Mouse (Mus musculus) left cerebral cortex, postnatal 14 days (tissue): ENCODE measurements at regions not wholly inside any gene's neighbourhood (a gene's known extent, or its start where the extent isn't known, plus 50 kb on each side); places are given as distances from the start of the nearest gene placed in this dataset.
A peak's percentile ranks its signal among the peaks of the same experiment; 100 is the strongest.
"Not testable (repeated sequence)": the region's sequence is repeated elsewhere in the genome, so short reads cannot be mapped to it uniquely, and the experiment has no call there.

Source experiments
- DNase-seq, 2 experiments: peaks; one replicate each; pipeline ENCODE4 v3.0.0; 2021 to 2022; ENCODE audit warnings: low spot score in 2 of 2, mixed read lengths in 1 of 2
- intact Hi-C: fragments of 180-260 bp; cut with DNase I; formaldehyde crosslinking; loops from one replicate; pipeline ENCODE4 v1.15.1; 2025

DNA sequence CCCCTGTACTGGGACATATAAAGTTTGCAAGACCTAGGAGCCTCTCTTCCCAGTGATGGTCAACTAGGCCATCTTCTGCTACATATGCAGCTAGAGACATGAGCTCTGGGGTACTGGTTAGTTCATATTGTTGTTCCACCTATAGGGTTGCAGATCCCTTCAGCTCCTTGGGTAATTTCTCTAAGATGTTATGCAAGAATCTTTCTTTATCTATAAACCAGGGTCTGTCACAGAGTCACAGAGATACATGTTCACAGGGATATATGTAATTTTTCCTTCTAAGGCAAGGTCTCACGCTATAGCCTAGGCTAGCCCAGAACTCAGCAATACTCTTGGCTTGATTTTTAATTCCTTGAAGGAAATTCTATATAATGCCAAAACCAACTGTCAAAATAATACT, 56.9 kb downstream of the Zfp36l1 start:
- intact Hi-C loops, DNase-seq: not testable (repeated sequence)

DNA sequence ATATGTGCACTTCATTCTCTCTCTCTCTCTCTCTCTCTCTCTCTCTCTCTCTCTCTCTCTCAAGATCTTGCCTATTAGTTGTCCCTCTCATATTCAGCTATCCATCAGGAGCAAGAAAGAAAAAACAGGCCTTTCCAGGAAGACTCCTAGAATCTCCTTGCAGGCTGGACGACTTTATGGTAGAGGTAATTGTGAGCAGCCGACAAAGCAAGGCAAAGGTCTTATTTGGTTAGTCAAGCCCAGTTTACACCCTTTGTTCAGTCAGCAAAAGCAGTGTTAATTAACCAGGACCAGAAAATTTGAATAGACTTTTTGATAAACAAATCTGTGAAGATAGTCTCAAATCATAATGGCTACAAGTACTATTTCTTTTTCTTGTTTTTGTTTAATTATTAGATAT, 57.4 kb downstream of the Zfp36l1 start:
- intact Hi-C loops: no loop called here
- DNase-seq: no peak

DNA sequence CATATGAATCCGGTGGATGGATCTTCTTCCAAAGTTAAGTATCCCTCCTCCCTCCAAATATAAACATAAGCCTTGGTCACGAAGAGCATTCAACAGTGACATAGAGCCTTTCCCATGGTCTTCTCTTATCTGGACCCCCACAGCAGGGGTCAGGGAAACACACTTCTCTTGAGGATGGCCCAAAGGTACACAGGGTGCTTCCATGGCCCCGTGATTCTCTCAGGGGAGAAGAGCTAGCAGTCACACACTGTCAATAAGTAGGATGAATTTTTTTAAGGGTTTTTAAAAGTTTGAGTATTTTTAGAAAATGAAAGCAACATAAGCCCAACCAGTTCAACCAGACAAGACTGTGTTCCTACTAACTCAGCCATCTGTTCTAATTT, 58.2 kb downstream of the Zfp36l1 start:
- DNase-seq: no peak
- intact Hi-C loops: no loop called here

DNA sequence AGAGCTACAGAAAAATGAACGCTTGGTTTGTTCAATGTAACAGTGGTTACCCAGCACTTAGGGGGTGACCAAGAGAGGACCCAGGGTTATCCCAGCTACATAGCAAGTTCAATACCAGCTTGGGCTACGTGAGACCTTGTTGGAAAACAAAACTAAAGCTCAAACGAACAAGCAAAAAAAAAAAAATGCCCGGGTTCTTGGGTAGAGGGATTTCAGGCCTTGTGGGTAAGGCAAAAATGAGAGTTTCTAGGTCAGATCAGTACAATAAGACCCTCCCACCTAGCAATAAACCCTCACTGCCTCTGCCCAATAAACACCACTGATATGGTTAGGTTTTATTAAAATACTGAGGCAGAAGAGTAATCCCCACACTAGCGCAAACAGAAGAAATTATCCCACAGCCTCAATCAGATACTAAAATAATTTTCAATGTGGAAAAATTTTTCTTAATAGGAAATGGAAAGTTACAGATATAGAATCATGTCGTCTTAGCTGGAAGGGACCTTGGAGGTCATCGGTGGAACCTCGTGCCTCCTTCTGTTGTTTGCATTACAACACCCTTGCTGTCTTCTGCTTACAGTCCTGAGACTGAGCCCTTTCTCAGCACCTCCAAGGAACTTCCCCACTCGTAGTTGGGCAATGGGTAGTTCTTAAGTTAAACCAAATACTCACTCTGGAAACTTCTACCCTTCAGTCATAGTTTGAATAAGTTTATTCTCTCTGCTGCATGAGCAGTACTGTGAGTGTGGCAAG, 58.7 kb downstream of the Zfp36l1 start:
- no peak for DNase-seq
- intact Hi-C loops: no loop called here

DNA sequence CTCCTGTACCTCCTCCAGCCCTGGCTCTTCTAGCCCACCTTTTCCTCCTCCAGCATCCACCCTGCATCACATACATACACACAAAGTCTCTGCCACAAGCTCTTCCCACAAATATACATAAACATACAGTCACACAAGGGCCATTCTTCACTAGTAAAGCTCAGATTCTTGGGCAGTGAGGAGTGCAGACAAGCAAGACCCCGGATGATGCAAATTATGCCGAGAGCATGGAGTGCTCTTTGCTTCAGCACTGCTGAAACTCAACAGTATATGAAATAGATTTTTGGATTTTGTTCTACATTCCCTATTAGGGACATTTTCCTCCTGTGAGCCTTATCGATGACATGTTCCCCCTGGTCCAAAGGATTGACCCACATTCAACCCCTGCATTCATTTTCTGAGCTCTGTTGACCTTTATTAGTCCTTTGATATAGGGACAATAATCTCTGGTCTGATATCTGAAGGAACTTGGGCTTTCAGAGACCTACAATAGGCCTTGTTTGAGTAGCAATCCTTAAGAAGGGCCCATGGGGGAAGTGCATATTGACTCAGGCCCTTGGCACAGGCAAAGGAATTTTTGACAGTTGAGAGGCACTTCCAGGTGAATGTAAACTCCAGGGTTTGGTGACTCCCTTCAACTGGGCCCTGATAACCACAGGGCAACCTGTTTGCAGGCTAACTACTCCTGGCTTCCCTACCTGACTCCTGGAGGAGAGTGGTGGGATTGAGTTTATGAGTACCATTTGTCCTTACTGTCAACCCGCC, 64.4 kb downstream of the Zfp36l1 start:
- intact Hi-C loops: no loop called here
- DNase-seq: no peak

DNA sequence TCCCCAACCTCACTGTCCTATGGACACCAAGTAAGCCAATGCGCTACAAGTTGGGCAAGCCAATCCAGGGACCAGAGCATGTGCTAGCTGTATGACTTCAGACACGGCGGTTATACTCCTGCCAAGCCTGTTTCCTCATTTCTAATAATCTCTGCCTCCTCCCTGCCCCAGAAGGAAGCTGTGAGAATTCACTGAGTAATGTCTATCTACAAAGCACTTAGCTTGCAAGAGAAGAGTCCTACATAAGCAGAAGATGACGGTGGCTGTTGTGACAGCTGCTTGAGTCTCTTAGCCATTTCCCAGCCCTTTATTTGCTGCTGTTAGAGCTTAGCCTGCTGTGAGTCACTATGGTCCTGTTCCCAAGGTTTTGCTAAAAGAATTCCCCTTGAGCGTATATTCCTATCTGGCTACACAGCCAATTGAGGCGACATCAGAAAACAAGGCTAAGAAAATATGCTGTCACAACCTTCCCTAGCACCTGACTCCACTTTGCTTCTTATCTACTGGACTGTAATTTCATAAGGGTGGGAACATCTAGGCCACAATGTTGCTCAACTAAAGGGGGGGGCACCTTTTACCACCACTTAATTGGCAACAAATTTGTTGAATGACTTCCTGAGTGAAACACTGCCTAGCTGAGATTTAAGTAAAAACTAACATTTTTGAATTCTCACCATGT, 66.0 kb downstream of the Zfp36l1 start:
- intact Hi-C loops: no loop called here
- DNase-seq: peak in 1 of 2 experiments; percentile 36

DNA sequence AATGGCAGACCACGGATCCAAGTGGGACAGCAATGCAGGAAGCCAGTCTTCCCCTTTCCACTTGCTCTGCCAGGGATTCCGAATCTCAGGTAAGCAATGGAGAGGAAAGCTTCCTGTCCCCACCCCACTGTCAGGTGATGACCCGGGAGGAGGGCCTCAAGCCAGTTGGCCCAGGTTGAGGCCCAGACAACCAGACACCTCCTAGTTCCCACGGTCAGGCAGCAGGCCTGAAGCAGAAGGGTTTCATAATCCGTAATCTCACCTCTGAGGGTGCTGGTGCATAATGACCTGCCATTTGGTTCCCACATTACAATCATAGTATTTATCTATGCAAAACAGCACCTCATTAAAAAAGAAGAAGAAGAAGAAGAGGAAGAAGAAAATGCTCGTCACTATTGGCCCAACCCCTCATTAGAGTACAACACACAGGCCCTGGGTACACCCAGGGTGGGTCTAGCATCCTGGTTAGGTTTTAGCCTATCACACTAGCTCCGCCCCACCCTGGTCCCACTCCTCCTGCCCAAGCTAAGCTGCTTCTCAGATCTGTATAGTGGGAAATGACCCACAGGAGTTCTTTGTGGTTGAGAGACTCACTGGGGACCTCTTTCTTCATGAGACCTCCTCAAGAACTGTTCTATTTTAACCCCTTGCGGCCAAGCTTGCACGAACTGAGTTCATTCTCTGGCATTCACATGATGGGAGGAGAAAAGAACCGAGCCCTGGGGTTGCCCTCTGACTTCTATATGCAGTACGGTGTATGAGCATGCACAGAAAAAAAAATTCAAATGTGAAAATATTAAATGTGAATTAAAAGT, 71.1 kb downstream of the Zfp36l1 start:
- no peak for DNase-seq

DNA sequence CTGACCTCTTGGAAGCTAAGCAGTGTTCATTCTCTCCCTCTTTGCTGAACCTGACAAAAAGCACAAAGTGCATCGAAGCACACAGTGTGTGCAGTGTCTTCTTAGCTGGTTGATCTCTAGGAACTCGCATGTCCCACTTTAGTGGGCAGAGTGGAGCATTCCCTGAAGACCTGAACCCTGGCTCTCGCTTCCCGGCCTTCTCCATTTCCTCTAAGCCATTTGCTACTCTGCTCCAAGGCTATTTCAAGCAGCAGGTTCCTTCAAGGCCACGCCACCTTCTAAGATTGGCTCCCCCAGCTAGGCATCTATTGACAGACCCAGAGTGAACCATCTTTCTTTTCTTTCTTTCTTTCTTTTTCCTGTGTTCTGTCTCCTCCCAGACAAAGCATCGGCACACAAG, 71.8 kb downstream of the Zfp36l1 start:
- DNase-seq: no peak
- intact Hi-C loops: no loop called here

More for the DNA sequence above, 71.1 kb downstream of the Zfp36l1 start:
- intact Hi-C loops: no loop called here

DNA sequence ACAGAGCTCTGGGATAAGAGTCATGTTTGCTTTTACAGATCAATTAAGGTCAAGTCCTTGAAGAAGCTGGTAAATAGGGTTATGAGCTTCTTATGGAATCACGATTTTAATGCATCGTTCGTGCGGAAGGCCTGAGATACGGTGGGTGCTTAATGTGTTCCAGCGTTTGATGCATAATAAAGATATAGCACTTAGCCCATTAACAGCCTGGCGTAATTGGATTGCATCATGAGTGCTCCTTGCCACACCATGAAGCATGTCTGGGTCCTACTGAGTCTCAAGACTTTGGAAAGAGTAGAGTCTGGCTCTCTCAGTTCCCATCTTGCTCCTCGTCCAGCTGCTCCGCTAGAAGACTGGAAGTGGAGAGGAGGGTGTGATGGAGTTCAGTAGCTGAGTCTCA, 72.6 kb downstream of the Zfp36l1 start:
- intact Hi-C loops: no loop called here
- DNase-seq: no peak

DNA sequence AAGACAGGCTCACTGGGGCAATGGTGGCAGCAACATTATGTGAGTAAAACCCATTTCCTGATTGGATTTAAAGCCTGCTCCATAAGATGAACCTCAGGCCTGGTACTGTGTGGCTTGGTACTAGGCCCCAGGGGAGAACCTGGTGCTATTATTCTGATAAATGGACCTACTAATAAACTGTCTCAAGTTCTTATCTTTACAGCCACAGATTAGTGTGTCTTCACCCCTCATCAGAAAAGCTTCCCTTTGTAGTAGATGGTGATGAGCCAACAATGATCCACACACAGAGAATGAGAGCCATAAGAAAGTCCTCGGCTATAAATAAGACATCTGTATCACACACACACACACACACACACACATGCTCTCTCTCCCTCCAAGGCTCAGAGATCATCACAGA, 73.7 kb downstream of the Zfp36l1 start:
- intact Hi-C loops: no loop called here
- DNase-seq: no peak

DNA sequence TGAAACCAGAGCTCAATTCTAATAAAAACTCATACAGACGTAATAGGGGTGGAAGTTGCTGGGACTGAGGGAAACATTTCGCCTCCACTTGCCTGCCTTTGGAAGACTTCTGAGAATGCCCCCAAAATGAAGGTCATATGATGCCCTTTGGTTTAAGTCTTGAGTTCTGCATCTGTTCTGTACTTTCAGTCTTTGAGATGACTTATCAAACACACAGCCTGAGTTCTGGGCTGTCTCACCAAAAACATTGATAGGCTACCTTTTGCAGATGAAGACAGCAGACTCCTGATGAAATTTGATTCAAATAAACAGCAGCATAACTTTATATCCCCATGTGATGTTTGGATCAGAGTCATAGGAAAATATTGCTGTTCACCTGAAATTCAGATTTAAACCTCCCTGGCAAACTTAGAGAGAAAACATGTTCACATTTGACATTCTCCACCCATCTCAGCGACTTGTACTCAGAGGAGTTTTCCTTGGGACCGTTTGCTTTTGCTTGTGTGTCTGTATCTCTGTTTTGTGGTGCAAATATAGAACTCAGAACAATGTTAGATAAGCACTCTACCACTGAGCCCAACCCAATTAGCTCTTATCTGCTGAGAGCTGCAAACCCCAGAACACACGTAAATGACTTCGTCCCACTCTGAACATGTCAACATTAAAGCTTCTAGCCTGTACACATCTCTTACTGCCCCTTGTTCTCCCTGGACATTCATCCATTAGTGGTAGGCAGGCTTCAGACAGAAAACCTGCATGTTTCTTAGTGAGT, 77.1 kb downstream of the Zfp36l1 start:
- intact Hi-C loops: no loop called here
- DNase-seq: no peak

DNA sequence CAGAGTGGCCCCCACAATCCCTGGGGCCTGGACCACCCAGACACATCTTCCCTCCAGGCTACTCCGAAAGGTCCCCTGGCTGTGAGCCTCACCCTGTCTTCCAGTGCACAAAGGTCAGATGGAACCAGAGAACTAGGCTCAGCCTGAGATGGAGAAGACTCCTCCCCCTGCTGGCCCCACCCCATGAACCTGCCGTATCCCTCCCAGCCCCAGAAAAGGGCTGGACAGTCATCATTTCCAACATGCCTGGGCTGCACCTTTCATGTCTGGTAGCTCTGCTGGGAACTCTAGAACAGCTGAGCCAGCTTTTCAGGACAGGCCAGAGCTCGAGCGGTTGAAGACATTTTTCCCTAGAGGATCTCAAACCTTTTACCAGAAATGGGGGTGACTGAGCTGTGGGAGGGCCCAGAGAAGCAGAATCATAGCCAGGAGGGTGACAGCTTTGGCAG, 77.8 kb downstream of the Zfp36l1 start:
- intact Hi-C loops: no loop called here
- no peak for DNase-seq

DNA sequence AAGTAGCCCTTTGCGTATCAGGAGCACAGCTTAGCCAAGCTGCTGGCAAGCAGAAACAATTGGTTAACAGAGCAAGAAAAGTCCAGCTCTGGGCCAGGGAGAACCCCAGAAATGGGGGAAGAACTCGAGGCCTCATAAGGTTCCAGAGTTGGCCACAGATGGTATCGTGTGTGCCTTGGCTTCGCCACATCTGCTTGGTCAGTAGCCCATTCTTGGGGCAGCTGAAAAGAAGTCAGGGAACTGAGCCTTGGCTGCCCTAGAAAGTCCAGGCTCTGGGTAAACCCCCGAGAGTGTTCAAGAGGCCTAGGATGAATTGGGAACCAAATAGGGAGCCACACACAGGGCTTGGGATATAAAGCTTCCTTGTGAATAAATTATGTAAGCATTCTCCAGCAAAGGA, 78.7 kb downstream of the Zfp36l1 start:
- DNase-seq: peak in 1 of 2 experiments; percentile 20
- intact Hi-C loops: no loop called here

DNA sequence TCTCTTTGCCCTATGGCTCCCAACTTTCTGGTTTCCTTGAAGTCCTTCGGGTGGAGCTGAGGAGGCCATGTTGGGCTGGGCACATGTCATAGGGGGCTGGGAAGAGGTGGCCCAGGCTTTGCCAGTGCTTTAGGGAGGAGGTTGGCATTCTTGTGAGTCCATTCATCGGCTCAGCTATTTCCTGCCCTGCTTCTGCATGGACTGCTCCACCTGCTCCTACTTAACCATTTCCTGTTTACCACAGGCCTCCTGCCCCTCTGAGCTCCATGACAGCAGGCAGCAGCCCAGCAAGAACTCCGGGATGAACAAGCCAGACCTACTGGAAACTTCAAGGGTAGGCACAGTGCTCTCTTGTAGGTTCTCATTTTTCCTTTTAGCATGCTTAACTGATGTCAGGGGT, 80.3 kb downstream of the Zfp36l1 start:
- intact Hi-C loops: no loop called here
- DNase-seq: no peak

DNA sequence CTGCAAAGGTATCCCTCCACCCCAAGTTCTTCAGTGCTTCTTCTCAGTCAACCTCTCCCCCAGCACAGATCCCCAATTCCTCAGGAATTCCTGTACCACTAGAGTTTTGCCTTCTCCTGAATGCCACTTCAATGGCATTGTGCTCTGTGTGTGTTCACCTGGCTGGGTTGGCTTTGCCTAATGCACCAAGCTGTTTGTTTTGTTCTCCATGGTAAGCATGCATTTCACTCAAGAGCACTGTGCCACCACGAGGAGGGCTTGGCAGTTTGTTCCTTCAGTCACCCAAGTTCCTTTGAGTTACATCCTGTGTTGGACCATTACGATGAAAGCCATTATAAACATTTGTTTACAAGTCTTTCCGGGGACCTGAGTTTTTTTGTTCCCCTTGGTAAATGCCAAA, 84.5 kb downstream of the Zfp36l1 start:
- DNase-seq: no peak
- intact Hi-C loops: no loop called here

DNA sequence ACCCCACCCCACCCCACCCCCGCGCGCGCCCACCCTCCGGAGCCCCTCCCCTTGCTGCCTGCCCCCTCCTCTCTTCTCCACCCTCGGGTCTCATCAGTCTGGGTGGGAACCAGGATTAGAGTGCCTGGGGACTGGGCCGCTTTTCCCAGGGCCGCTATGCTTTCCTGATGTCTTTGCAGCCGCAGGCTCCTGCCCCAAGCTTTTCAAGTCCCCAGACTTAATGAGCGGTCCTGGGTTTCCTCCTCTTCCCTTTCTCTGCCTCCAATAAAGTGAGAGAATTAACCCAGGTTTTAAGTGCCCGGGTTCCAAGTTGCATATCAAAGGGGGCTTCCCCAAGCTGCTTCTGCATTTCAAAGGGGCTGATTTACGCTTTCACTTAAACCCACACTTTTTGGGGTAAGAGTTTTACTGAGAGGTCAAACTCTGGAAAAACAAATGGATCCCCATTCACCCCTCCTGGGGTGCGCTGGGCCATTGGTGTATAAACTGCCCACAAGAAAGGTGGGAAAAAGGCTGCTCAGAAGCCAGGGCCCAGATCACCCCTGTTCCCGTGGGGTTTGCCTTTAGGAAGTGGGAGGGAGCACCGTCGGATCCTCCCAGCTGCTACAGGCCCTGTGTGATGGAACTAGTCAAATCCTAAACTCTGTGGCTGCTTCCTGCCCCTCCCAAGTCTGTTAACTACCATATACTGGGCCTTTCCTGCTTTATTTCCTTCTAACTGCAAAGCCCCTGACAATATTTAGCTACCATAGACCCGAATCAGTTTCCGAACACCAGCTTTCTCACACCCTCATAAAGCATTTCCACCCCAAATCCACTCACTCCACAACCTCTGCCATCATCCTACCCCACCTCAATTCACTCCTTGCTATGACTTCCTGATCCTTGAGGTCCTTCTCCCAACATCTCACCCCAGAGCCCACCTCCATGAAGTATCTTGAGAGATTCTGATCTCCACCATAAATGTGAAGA, 89.4 kb downstream of the Zfp36l1 start:
- DNase-seq: no peak
- intact Hi-C loops: no loop called here

DNA sequence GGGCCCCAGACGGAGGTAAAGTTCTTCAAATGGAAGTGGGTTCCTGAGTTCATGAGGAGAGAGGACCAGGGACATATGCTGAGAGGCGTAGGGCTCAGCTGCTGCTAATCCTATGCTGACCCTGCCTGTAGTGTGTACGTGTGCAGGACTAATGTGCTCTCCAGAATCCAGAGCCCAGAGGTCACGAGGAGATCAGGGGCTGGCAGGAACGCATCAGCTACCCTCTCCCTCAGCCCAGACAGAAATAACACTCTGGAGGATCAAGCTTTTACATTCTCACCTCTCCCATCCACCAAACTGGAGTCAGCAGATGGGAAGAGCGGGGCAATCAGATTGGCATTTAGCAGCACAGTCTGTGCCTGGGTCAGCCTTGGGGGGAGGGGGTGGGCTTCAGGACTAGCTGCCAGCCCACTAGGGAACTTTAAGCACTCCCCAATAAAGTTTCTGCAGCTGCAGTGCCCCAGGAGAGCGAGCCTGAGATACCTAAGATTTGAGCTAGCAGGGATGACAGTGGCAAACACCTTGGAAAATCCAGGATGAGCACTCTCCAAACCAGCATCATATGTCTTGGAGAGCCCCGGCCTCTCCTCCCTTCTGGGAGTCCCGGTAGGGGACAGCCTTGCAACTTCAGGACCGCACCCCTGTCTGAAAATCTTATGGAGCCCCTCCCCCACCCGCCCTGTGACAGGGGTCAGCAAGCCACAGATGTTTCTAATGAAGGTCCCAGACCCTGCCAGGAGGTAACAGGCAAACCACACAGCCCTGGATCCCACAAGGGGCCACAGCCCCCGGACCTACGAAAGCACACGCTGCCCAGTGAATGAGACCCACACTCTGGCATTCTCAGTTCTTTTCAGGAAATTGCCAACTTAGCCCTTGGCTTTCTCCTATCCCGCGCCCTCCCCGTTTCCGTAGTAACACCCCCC, 90.4 kb downstream of the Zfp36l1 start:
- DNase-seq: no peak
- intact Hi-C loops: no loop called here
